Mouse (Mus musculus): ENCODE measurements around the gene Itk. TPM values are rescaled to one million over a fixed set of nuclear protein-coding genes. Genes with fewer than 3 reads are reported as not detected.

Gene Itk
- polyA plus RNA-seq, 1 experiment from 2014 or later, result 0.22 TPM

GRCm38 (mm10) chr11:46275302-46275701 is 114.0 kb downstream of the Itk start:
- no peak overlapping the region for H3K4me3 ChIP-seq (ENCODE audit: low read depth, low read length)
- H3K9me3 ChIP-seq (ENCODE audit: control insufficient read depth, low read depth, low read length), result no peaks in the 10 kb centered on the region
- 8% methylated on average over 6 of the region's 6 CpGs for WGBS
- no peak overlapping the region for H3K4me2 ChIP-seq (replicated peaks; ENCODE audit: low read depth, low read length)
- no peak overlapping the region for H3K27ac ChIP-seq (ENCODE audit: low read length)
- no peak overlapping the region for H3K9ac ChIP-seq (replicated peaks; ENCODE audit: low read depth, low read length)
- H3K27me3 ChIP-seq (ENCODE audit: control insufficient read depth, insufficient read depth, low read length), result no peaks in the 10 kb centered on the region
- no peaks in the 10 kb centered on the region for H3K36me3 ChIP-seq (ENCODE audit: control insufficient read depth, insufficient read depth, low read length)
- H3K4me1 ChIP-seq (ENCODE audit: control insufficient read depth, insufficient read depth, low read length), result no peaks in the 10 kb centered on the region
- peak; percentile 82; the same call in 1 of the 2 replicates for ATAC-seq (ENCODE audit: insufficient number of reproducible peaks, insufficient read depth, low FRiP score, low read depth)

Other genes with a start within 250 kb of the Itk start
- 4.0 and 5.1 TPM in 2 replicates for gene Nipal4, start 223.0 kb downstream of the Itk start, polyA plus RNA-seq (2014; fragmentation: Nextera tagmentation; extraction: Ambion mirVana)
- 0.18 and 0.35 TPM in 2 replicates for gene Fndc9, start 154.0 kb downstream of the Itk start, polyA plus RNA-seq (2014; fragmentation: Nextera tagmentation; extraction: Ambion mirVana)
- gene Cyfip2, start 76.7 kb downstream of the Itk start, polyA plus RNA-seq (2014; fragmentation: Nextera tagmentation; extraction: Ambion mirVana), result 12.4 and 13.4 TPM in 2 replicates
- gene Fam71b, start 7.0 kb upstream of the Itk start, polyA plus RNA-seq (2014; fragmentation: Nextera tagmentation; extraction: Ambion mirVana), result not detected in 2 replicates
- gene Med7, start 47.4 kb upstream of the Itk start, polyA plus RNA-seq (2014; fragmentation: Nextera tagmentation; extraction: Ambion mirVana), result 71.4 and 75.0 TPM in 2 replicates
- gene Havcr2, start 65.4 kb upstream of the Itk start, polyA plus RNA-seq (2014; fragmentation: Nextera tagmentation; extraction: Ambion mirVana), result 0.08 TPM in 1 of 2 replicates, not detected in the other
- gene Gm12169, start 134.7 kb upstream of the Itk start, polyA plus RNA-seq (2014; fragmentation: Nextera tagmentation; extraction: Ambion mirVana), result not detected in 2 replicates
- gene BC053393, start 182.0 kb upstream of the Itk start, polyA plus RNA-seq (2014; fragmentation: Nextera tagmentation; extraction: Ambion mirVana), result not detected in 2 replicates
- gene Dppa1, start 239.7 kb upstream of the Itk start, polyA plus RNA-seq (2014; fragmentation: Nextera tagmentation; extraction: Ambion mirVana), result not detected in 2 replicates

Data from stomach, embryonic 14.5 days (tissue).